Mouse (Mus musculus): ENCODE results near the gene Rnf150.

GRCm38 (mm10) chr8:82840963-82841362 lies 22.2 kb upstream of the Rnf150 start:
- TF ChIP-seq POLR2A (IDR thresholded peaks at IDR 0.05; ENCODE audit: low read depth, low read length) (no peak), CTCF (IDR thresholded peaks at IDR 0.05; ENCODE audit: extremely low read depth, insufficient read depth, insufficient read length, insufficient replicate concordance) (no peak)

All from spleen, adult 2 months (tissue).